Mouse (Mus musculus) small intestine, adult 2 months (tissue): ENCODE measurements around the gene Pcnp.

Source experiments
- CTCF ChIP-seq: fragments of 200-500 bp; IDR thresholded peaks from 2 replicates; pipeline ENCODE4 v1.5.1; 2012; ENCODE audit warnings: low read depth, mild to moderate bottlenecking, control low read depth, inconsistent platforms, low read length, moderate library complexity, mixed read lengths; ENCODE audit not compliant: insufficient replicate concordance, insufficient read length; ENCODE audit errors: extremely low read depth
- POLR2A ChIP-seq: fragments of 200-500 bp; IDR thresholded peaks from 2 replicates; pipeline ENCODE4 v1.6.1; 2012; ENCODE audit warnings: low read depth, mild to moderate bottlenecking, control low read depth, inconsistent platforms, low read length, moderate library complexity

- TF ChIP-seq CTCF (no peak), POLR2A (no peak)
These were observed 45.0 kb upstream of the Pcnp start for GRCm38 (mm10) chr16:56074565-56074964.
